Mouse (Mus musculus) common myeloid progenitor, adult 5-6 weeks (primary cell): ENCODE measurements around the gene Chst10. TPM values are rescaled to one million over a fixed set of nuclear protein-coding genes. Genes with fewer than 3 reads are reported as not detected.

ENCODE experiments used
- ATAC-seq: replicated peaks from 2 replicates; pipeline ENCODE4 v1.8.0; 2016; ENCODE audit warnings: low read depth, mild to moderate bottlenecking, moderate TSS enrichment, inconsistent platforms; ENCODE audit not compliant: poor library complexity, severe bottlenecking
- total RNA-seq: library from RNA; stranded (forward); fragments of 200-1000, 187-1606 nt; gene quantifications from 2 replicates; pipeline ENCODE4 v1.2.3, GENCODE M21; 2017

The Chst10 gene
- total RNA-seq, 1 experiment from 2014 or later, result 3.5 TPM

GRCm38 (mm10) chr1:38871834-38872233, 26.1 kb downstream of the Chst10 start:
- no peak for ATAC-seq

DNA sequence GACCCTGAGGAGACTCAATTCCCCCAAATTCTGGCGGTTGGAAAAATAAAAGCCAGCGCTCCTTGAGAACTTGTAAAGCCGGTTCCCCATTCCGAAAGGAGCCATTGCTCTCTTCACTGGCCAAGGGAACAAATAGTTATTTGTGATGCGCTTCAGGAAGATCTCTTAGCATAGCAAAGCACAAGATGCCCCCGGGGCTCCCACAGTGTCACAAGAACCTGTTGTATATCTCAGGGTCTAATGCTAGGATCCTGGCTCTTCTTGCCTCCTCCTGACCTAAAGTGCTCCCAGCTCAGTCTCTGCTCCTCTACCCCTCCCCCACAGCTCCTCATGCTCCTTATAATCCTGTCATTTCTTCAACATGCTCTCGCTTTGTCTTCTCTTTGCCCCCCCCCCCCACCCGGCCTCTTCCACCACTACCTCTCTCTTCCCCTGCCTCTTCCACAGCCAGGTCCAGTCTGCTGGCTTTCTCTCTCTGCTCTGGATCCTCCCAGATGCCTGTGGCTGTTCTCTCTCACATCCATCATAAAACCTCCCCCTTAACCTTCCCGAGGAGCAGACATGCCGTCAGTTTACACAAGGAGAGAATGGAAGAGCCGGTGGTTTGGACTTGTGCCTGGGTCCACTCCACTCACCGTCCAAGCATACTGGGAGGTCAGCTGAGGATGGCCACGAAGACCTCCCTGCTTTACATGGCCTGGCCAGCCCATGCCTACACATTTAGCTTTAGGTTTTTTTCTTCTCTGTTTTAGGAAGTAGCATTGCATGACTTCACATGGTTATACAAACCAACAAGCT, 28.4 kb downstream of the Chst10 start:
- ATAC-seq, result no peak

GRCm38 (mm10) chr1:38866242-38866641, 31.7 kb downstream of the Chst10 start:
- ATAC-seq, result no peak

DNA sequence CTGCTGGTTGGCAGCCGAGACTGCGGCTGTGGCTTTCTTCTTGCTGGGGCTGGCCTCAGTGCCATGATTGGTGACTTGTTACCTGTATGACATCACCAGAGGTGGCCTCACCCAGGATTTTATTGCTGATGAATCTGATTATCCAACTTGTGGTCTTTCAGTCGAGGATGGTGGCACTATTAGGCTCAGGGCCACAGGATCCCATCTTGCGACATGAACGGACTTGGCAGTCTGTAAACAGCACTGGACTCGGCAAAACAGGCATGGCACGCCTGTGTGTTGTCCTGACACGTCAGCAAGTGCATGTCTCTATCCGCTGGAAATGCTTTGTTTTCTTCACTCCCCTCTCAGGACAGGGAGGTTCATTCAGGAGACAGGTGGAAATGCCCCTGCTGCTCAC, 33.6 kb downstream of the Chst10 start:
- ATAC-seq, result 0 out of 2 replicates have a peak, but pooled peaks have one; percentile 39

- no peak for ATAC-seq
Observed at GRCm38 (mm10) chr1:38862213-38862612, 35.7 kb downstream of the Chst10 start.

DNA sequence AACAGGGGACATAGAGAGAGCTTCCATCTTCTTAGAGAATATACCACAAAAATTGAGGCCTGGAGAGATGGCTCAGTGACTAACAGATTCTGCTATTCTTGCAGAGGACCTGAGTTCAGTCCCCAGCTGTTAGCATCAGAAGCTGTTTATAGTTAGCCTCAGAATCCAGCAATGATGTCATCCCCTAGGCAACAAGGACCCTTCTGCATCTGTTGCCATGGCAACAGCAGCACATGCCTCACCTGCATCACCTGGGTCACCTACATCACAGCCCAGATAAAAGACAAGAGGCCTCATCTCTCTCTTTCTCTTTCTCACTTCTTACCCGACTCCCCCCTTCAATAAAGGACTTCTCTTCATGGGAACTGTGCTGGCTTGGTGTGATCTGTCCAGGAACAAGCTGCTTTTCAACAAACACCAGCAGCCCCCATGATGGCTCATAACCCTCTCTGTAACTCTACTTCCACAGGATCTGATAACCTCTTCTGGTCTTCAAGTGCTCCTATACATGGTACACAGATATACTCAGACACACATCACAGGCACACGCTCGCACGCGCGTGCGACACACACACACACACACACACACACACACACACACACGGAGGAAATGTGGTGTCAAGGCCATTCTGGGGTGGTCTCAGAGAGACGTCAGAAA, 37.0 kb downstream of the Chst10 start:
- no peak for ATAC-seq

- ATAC-seq, result no peak
Observed at GRCm38 (mm10) chr1:38860207-38860606, 37.8 kb downstream of the Chst10 start.

DNA sequence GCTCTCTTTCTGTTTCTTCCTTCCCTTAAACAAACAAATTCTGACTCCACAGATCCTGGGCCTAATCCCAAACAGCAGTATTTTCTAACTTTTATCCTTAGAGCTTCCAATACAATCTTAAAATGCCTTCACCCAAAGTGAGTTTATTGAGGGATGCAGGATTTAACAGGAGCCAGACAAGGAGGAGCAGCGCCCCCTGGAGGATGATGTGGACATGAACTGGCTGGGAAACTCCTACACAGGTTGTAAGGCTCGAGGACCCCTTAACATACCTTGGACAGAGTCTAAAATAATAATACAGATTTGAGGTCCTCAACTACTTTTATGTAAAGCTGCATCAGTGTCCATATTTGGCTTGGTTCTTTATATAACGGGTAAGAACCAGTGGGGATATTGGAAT, 41.8 kb downstream of the Chst10 start:
- 0 out of 2 replicates have a peak, but pooled peaks have one; percentile 52 for ATAC-seq

DNA sequence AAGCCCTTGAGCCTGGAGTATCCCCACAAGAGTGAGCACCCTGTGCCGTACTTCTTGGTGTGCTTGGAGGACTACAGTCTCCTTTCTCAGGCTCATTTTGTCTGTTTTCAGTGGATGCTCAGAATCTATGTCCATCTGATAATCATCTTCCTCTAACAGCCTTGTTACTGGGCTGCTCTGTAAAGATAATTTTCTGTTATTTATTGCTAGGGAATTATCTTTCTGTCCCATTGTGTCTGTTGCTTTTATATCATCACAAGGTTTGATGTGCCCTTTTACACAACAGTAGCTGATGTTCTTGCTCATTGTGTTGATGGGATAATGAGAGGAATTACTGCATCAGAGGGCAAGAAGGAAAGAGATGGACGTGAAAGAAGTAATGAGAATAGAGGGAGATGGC, 45.7 kb downstream of the Chst10 start:
- ATAC-seq, result no peak

DNA sequence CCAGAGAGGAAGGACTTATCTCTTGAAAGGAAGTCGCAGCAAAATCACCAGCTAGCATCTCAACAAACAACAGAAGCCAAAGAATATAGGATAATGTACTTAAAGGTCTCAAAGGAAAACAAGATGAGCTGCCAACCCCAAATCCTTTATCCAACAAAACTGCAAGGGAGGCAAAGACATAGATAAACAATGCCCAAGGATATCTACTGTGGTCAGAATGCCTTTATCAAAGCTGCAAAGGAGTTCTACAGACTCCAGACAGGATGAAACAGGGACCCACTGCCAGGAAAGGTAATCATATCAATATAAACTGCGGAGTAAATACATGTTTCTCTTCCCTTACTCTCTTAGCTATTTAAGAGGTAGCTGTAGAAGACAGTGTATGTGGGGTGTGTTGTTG, 47.3 kb downstream of the Chst10 start:
- ATAC-seq, result no peak

- no peak for ATAC-seq
Observed at GRCm38 (mm10) chr1:38848451-38849289, 49.3 kb downstream of the Chst10 start.

GRCm38 (mm10) chr1:38847975-38848374, 50.0 kb downstream of the Chst10 start:
- ATAC-seq, result no peak

- no peak for ATAC-seq
Observed at GRCm38 (mm10) chr1:38843275-38843674, 54.7 kb downstream of the Chst10 start.

DNA sequence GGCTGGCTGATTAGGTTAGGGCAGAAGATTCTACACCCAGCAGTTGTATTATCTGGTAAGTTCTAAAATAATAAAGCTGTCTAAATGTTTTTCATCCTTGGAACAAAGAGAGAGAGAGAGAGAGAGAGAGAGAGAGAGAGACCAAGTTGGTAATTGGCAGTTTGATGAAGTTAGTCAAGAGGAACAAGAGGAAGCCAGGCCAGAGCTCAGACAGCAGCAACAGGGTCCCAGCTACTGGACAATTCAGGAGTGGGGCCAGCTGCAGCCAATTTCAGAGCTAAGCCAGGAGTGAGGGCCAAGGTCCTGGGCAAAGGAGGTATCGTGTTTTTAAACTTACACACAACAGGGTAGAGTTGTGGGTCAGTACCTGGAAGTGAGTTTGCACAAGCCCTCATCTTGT, 55.1 kb downstream of the Chst10 start:
- ATAC-seq, result no peak

GRCm38 (mm10) chr1:38839944-38840343, 58.0 kb downstream of the Chst10 start:
- no peak for ATAC-seq

- ATAC-seq, result no peak
Observed at GRCm38 (mm10) chr1:38836477-38836872, 61.5 kb downstream of the Chst10 start, which contains the start of gene Lonrf2. Lonrf2 (minus strand) TSS chr1:38836711.

DNA sequence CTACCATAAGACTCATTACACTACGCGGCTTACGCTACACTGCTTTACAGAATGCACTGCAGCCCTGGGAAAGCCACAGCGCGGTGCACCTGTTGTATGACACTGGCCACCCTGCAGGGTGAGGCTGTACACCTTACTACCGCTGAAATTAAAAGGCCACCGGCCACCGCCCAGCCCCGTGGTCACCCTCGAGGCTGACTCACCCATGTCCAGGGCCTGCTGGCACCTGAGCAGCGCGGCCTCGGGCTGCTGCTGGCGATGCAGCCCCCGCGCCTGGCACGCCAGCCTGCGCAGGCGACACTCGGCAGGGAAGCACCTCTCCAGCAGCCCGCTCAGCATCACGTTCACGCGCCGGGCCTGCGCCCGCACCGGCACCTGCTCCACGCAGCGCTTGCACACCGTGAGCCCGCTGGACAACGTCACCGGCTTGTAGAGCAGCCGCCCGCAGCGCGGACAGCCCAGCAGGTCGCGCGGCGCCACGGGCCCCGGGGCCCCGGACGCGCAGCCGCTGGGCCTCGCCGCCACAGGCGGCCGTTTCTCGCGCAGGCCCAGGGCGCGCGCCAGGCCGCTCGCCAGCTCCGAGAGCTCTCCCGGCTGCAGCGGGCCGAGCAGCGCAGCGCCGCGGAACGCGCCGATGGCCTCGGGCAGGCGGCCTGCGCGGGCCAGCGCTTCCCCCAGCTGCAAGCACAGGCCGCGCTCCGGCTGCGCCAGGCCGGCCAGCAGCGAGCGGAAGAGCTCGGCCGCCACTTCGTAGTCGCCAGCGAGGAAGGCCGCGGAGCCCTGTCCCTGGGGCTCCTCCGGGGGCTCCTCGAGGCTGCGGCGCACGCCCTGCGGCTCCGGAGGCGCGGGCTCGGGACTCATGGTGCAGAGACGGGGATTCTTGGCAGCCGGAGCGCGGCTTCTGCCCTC, 62.1 kb downstream of the Chst10 start:
- ATAC-seq, result no peak

- no peak for ATAC-seq
Observed at GRCm38 (mm10) chr1:38834899-38835298, 63.1 kb downstream of the Chst10 start.

- ATAC-seq, result no peak
Observed at GRCm38 (mm10) chr1:38824926-38825325, 73.0 kb downstream of the Chst10 start.

- no peak for ATAC-seq
Observed at GRCm38 (mm10) chr1:38823851-38824250, 74.1 kb downstream of the Chst10 start.
